Mouse (Mus musculus): ENCODE results near the gene Gmppa.
A peak's percentile ranks its signal among the peaks of the same experiment; 100 is the strongest.

Gene Gmppa

GRCm38 (mm10) chr1:75435475-75436328 lies at the start of gene Gmppa:
Gmppa (plus strand) TSS chr1:75435930.
- DNase-seq (ENCODE audit: low read depth, low spot score): peak; percentile 93

- peak; percentile 48 for DNase-seq (ENCODE audit: low read depth, low spot score)
These were observed 49.6 kb upstream of the Gmppa start for GRCm38 (mm10) chr1:75386149-75386548.

GRCm38 (mm10) chr1:75387469-75387928 lies 48.2 kb upstream of the Gmppa start:
- DNase-seq (ENCODE audit: low read depth, low spot score): no peak

GRCm38 (mm10) chr1:75387929-75388897 lies 47.5 kb upstream of the Gmppa start:
- DNase-seq (ENCODE audit: low read depth, low spot score): peak; percentile 31

GRCm38 (mm10) chr1:75388898-75389515 lies 46.7 kb upstream of the Gmppa start:
- DNase-seq (ENCODE audit: low read depth, low spot score): peak; percentile 19

GRCm38 (mm10) chr1:75393139-75393538 lies 42.6 kb upstream of the Gmppa start:
- DNase-seq (ENCODE audit: low read depth, low spot score): no peak

- DNase-seq (ENCODE audit: low read depth, low spot score): no peak
These were observed 41.9 kb upstream of the Gmppa start for GRCm38 (mm10) chr1:75393846-75394245.

- DNase-seq (ENCODE audit: low read depth, low spot score): peak; percentile 90
These were observed 36.8 kb upstream of the Gmppa start for GRCm38 (mm10) chr1:75398761-75399402.

GRCm38 (mm10) chr1:75399755-75400492 lies 35.8 kb upstream of the Gmppa start:
- DNase-seq (ENCODE audit: low read depth, low spot score): no peak

- DNase-seq (ENCODE audit: low read depth, low spot score): no peak
These were observed 35.1 kb upstream of the Gmppa start for GRCm38 (mm10) chr1:75400493-75401115.

- no peak for DNase-seq (ENCODE audit: low read depth, low spot score)
These were observed 30.2 kb upstream of the Gmppa start for GRCm38 (mm10) chr1:75405547-75405946.

GRCm38 (mm10) chr1:75406173-75406572 lies 29.6 kb upstream of the Gmppa start:
- no peak for DNase-seq (ENCODE audit: low read depth, low spot score)

- no peak for DNase-seq (ENCODE audit: low read depth, low spot score)
These were observed 28.7 kb upstream of the Gmppa start for GRCm38 (mm10) chr1:75407056-75407455.

GRCm38 (mm10) chr1:75408210-75408609 lies 27.5 kb upstream of the Gmppa start:
- no peak for DNase-seq (ENCODE audit: low read depth, low spot score)

GRCm38 (mm10) chr1:75409950-75410349 lies 25.8 kb upstream of the Gmppa start:
- DNase-seq (ENCODE audit: low read depth, low spot score): no peak

GRCm38 (mm10) chr1:75412196-75412595 lies 23.5 kb upstream of the Gmppa start:
- DNase-seq (ENCODE audit: low read depth, low spot score): no peak

- DNase-seq (ENCODE audit: low read depth, low spot score): peak; percentile 69
These were observed 22.0 kb upstream of the Gmppa start for GRCm38 (mm10) chr1:75413749-75414148.

GRCm38 (mm10) chr1:75421794-75422193 lies 13.9 kb upstream of the Gmppa start:
- DNase-seq (ENCODE audit: low read depth, low spot score): no peak

GRCm38 (mm10) chr1:75422216-75422822 lies 13.4 kb upstream of the Gmppa start:
- DNase-seq (ENCODE audit: low read depth, low spot score): no peak
